Mouse (Mus musculus) neutrophil, adult 5-6 weeks (primary cell): ENCODE results near the gene Scrn1. TPM values are rescaled to one million over a fixed set of nuclear protein-coding genes. Genes with fewer than 3 reads are reported as not detected.

Experiments
- ATAC-seq: fragments of 151-379, 151-347 bp; 2 replicates; pipeline ENCODE4 v1.8.0; 2017; ENCODE audit warnings: mild to moderate bottlenecking, moderate TSS enrichment; ENCODE audit not compliant: insufficient number of reproducible peaks, poor library complexity, low FRiP score, severe bottlenecking; ENCODE audit errors: extremely low read depth
- total RNA-seq: library from RNA; stranded (forward); fragments of 200-1000 nt; gene quantifications from 2 replicates; pipeline ENCODE4 v1.2.3, GENCODE M21; 2017

Gene Scrn1
- total RNA-seq, 1 experiment from 2014 or later: not detected

GRCm38 (mm10) chr6:54573218-54573955 is 7.1 kb upstream of the Scrn1 start:
- no peak for ATAC-seq

- no peak for ATAC-seq
Observed at GRCm38 (mm10) chr6:54569776-54570175, 3.5 kb upstream of the Scrn1 start.

- ATAC-seq: no peak
Observed at GRCm38 (mm10) chr6:54566546-54566919, 244 bp upstream of the Scrn1 start.

GRCm38 (mm10) chr6:54565012-54565411 is 1.3 kb downstream of the Scrn1 start:
- no peak for ATAC-seq

GRCm38 (mm10) chr6:54564506-54564991 is 1.7 kb downstream of the Scrn1 start:
- ATAC-seq: no peak

GRCm38 (mm10) chr6:54563561-54563960 is 2.7 kb downstream of the Scrn1 start:
- ATAC-seq: no peak

- ATAC-seq: no peak
Observed at GRCm38 (mm10) chr6:54562018-54562809, 4.1 kb downstream of the Scrn1 start.

GRCm38 (mm10) chr6:54558466-54558865 is 7.8 kb downstream of the Scrn1 start:
- no peak for ATAC-seq

GRCm38 (mm10) chr6:54557671-54558070 is 8.6 kb downstream of the Scrn1 start:
- no peak for ATAC-seq

GRCm38 (mm10) chr6:54555816-54556215 is 10.5 kb downstream of the Scrn1 start:
- no peak for ATAC-seq

GRCm38 (mm10) chr6:54554341-54555110 is 11.8 kb downstream of the Scrn1 start:
- no peak for ATAC-seq

GRCm38 (mm10) chr6:54553632-54554031 is 12.7 kb downstream of the Scrn1 start:
- no peak for ATAC-seq

GRCm38 (mm10) chr6:54552721-54553413 is 13.4 kb downstream of the Scrn1 start:
- ATAC-seq: no peak

GRCm38 (mm10) chr6:54550801-54551323 is 15.4 kb downstream of the Scrn1 start:
- no peak for ATAC-seq

GRCm38 (mm10) chr6:54549311-54549710 is 17.0 kb downstream of the Scrn1 start:
- no peak for ATAC-seq

GRCm38 (mm10) chr6:54548314-54549019 is 17.8 kb downstream of the Scrn1 start:
- ATAC-seq: no peak

GRCm38 (mm10) chr6:54543646-54544045 is 22.6 kb downstream of the Scrn1 start:
- ATAC-seq: no peak

- ATAC-seq: no peak
Observed at GRCm38 (mm10) chr6:54542836-54543235, 23.5 kb downstream of the Scrn1 start.
